Mouse (Mus musculus) liver, embryonic 14.5 days (tissue): ENCODE results near the gene Plcb4. TPM values are rescaled to one million over a fixed set of nuclear protein-coding genes. Genes with fewer than 3 reads are reported as not detected.

Experiments used
- ATAC-seq: fragments of 200-750 bp; cut with Nextera tagmentation; 2 replicates; pipeline ENCODE4 v1.8.0; 2017; ENCODE audit warnings: moderate number of reproducible peaks, mild to moderate bottlenecking, moderate library complexity; ENCODE audit not compliant: insufficient read depth
- DNase-seq, 3 experiments: peaks; one replicate each; pipeline ENCODE4 v3.0.0-alpha.2; 2012 to 2013; ENCODE audit warnings: low read depth in 3 of 3, low spot score in 3 of 3
- H3K27ac ChIP-seq: fragments of 300-500 bp; sonication (generic); 2 replicates; pipeline ENCODE4 v1.5.1; 2014; ENCODE audit warnings: moderate library complexity, mild to moderate bottlenecking, control low read depth, inconsistent platforms
- H3K27me3 ChIP-seq: fragments of 300-500 bp; sonication (generic); 2 replicates; pipeline ENCODE4 v1.6.1; 2014; ENCODE audit warnings: mild to moderate bottlenecking, low read length, moderate library complexity; ENCODE audit not compliant: control insufficient read depth, insufficient read depth
- H3K36me3 ChIP-seq: fragments of 300-500 bp; sonication (generic); replicated peaks from 2 replicates; pipeline ENCODE4 v1.6.1; 2014; ENCODE audit warnings: low read depth; ENCODE audit not compliant: control insufficient read depth, insufficient read depth
- H3K4me1 ChIP-seq, 2 experiments: fragments of 200-500 bp in 1 of 2; fragments of 300-500 bp in 1 of 2; sonication (generic) in 1 of 2; replicated peaks; 2 replicates each; pipeline ENCODE4 v1.6.1; 2012 to 2014; ENCODE audit warnings: antibody characterized with exemption in 1 of 2, inconsistent platforms in 1 of 2, low read length in 1 of 2; ENCODE audit not compliant: control insufficient read depth in 2 of 2, insufficient read depth in 2 of 2
- H3K4me2 ChIP-seq: fragments of 300-500 bp; sonication (generic); 2 replicates; pipeline ENCODE4 v1.6.1; 2014; ENCODE audit warnings: low read depth, mild to moderate bottlenecking, control low read depth, moderate library complexity
- H3K4me3 ChIP-seq, 2 experiments: fragments of 200-500 bp in 1 of 2; fragments of 300-500 bp in 1 of 2; sonication (generic) in 1 of 2; 2 replicates each; pipeline ENCODE4 v1.5.1; 2012 to 2014; ENCODE audit warnings: low read depth in 2 of 2, low read length in 2 of 2, mild to moderate bottlenecking in 2 of 2, control low read depth in 1 of 2, inconsistent platforms in 1 of 2, moderate library complexity in 1 of 2; ENCODE audit not compliant: insufficient read depth in 1 of 2
- H3K9ac ChIP-seq: fragments of 300-500 bp; sonication (generic); replicated peaks from 2 replicates; pipeline ENCODE4 v1.6.1; 2014; ENCODE audit warnings: mild to moderate bottlenecking, control low read depth, moderate library complexity
- H3K9me3 ChIP-seq: fragments of 300-500 bp; sonication (generic); 2 replicates; pipeline ENCODE4 v1.6.1; 2016; ENCODE audit warnings: low read length, mixed read lengths; ENCODE audit not compliant: control insufficient read depth
- CTCF ChIP-seq: IDR thresholded peaks from 2 replicates; pipeline ENCODE4 v1.5.1; 2016; ENCODE audit warnings: antibody characterized with exemption, low read depth, control low read depth
- EP300 ChIP-seq: IDR thresholded peaks from 2 replicates; pipeline ENCODE4 v1.6.1; 2016; ENCODE audit warnings: antibody characterized with exemption, low read depth
- whole genome bisulfite sequencing: fragments of 180-500 bp; shearing (Covaris S2); extraction: QIAGEN DNeasy Blood & Tissue Kit; methylation state at CpG from one replicate; pipeline ENCODE4 v1.1.7; 2014; ENCODE audit not compliant: insufficient replicate concordance; 5-methylcytosine and 5-hydroxymethylcytosine counted together
- polyA plus RNA-seq, 2 experiments: library from polyadenylated mRNA; depleted of rRNA in 1 of 2; stranded (reverse) in 1 of 2; unstranded in 1 of 2; fragments of >200 nt; fragmentation: Nextera tagmentation in 1 of 2; extraction: Ambion mirVana in 1 of 2; gene quantifications; 2 replicates each; pipeline versions ENCODE4 v1.2.1 to v1.2.3; 2012 to 2014

The Plcb4 gene
- polyA plus RNA-seq, 2 experiments, result 1.9 to 2.3 TPM

- no peaks in the 10 kb centered on the region for H3K9me3 ChIP-seq
- ATAC-seq (no peak), DNase-seq (no peak)
- 54% methylated on average over 8 of the region's 8 CpGs for WGBS
- H3K4me2 ChIP-seq, result no peak overlapping the region
- H3K4me3 ChIP-seq, result no peak overlapping the region
- H3K27me3 ChIP-seq, result no peaks in the 10 kb centered on the region
- no peaks in the 10 kb centered on the region for H3K36me3 ChIP-seq
- no peak overlapping the region for H3K27ac ChIP-seq
- TF ChIP-seq CTCF (no peak), EP300 (no peak)
- H3K9ac ChIP-seq, result no peak overlapping the region
- H3K4me1 ChIP-seq, result no peaks in the 10 kb centered on the region
Observed at GRCm38 (mm10) chr2:135914343-135915261, 255.8 kb downstream of the Plcb4 start.

- Histone ChIP-seq H3K4me1 (no peaks in the 10 kb centered on the region), H3K27ac (no peak overlapping the region), H3K4me2 (no peak overlapping the region), H3K36me3 (no peaks in the 10 kb centered on the region), H3K9ac (no peak overlapping the region), H3K9me3 (no peaks in the 10 kb centered on the region), H3K27me3 (no peaks in the 10 kb centered on the region), H3K4me3 (no peak overlapping the region)
- 55% methylated on average over 10 of the region's 10 CpGs for WGBS
- TF ChIP-seq EP300 (no peak), CTCF (no peak)
- no peak for DNase-seq
- no peak for ATAC-seq
Observed at GRCm38 (mm10) chr2:135915928-135916327, 257.1 kb downstream of the Plcb4 start.

DNA sequence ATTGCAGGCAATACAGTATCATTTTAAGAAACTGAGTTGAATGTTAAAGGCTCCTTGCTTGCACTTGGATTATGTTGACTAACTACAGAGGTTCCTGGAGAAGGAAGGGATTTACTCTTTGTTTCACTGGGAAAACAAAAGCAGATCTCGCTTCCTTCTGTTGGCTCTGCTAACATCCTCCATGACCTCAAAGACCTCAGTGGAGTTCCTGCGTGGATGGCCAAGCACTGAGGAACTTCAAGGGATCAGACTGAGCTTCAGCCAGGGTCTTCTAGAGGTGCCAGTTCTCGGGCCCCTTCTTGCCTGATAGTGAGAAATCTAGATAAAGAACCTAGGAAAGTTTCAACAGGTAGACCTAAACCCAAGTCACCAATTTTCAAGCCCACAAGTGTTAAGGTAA lies 258.2 kb downstream of the Plcb4 start:
- WGBS, result 47% methylated on average over 3 of the region's 3 CpGs
- H3K4me2 ChIP-seq, result no peak overlapping the region
- no peak overlapping the region for H3K27ac ChIP-seq
- no peaks in the 10 kb centered on the region for H3K4me1 ChIP-seq
- no peak for DNase-seq
- no peak overlapping the region for H3K4me3 ChIP-seq
- no peaks in the 10 kb centered on the region for H3K36me3 ChIP-seq
- no peak for ATAC-seq
- no peak overlapping the region for H3K9ac ChIP-seq
- TF ChIP-seq CTCF (no peak), EP300 (no peak)
- H3K27me3 ChIP-seq, result no peaks in the 10 kb centered on the region
- H3K9me3 ChIP-seq, result no peaks in the 10 kb centered on the region

GRCm38 (mm10) chr2:135918116-135918515 lies 259.3 kb downstream of the Plcb4 start:
- Histone ChIP-seq H3K9me3 (no peaks in the 10 kb centered on the region), H3K4me1 (no peaks in the 10 kb centered on the region), H3K9ac (no peak overlapping the region), H3K27me3 (no peaks in the 10 kb centered on the region), H3K27ac (no peak overlapping the region), H3K4me2 (no peak overlapping the region), H3K36me3 (no peaks in the 10 kb centered on the region), H3K4me3 (no peak overlapping the region)
- no peak for ATAC-seq
- 64% methylated on average over 5 of the region's 5 CpGs for WGBS
- no peak for DNase-seq
- TF ChIP-seq EP300, result no peak

- Histone ChIP-seq H3K4me3 (no peak overlapping the region), H3K9ac (no peak overlapping the region), H3K4me1 (no peaks in the 10 kb centered on the region), H3K4me2 (no peak overlapping the region), H3K9me3 (no peaks in the 10 kb centered on the region), H3K27ac (no peak overlapping the region), H3K27me3 (no peaks in the 10 kb centered on the region), H3K36me3 (no peaks in the 10 kb centered on the region)
- ATAC-seq (no peak), DNase-seq (no peak)
- TF ChIP-seq CTCF (no peak), EP300 (no peak)
- WGBS, result 52% methylated on average over 6 of the region's 6 CpGs
Observed at GRCm38 (mm10) chr2:135919641-135920040, 260.8 kb downstream of the Plcb4 start.
